Mouse (Mus musculus): ENCODE data around the gene Fam71a.

DNA sequence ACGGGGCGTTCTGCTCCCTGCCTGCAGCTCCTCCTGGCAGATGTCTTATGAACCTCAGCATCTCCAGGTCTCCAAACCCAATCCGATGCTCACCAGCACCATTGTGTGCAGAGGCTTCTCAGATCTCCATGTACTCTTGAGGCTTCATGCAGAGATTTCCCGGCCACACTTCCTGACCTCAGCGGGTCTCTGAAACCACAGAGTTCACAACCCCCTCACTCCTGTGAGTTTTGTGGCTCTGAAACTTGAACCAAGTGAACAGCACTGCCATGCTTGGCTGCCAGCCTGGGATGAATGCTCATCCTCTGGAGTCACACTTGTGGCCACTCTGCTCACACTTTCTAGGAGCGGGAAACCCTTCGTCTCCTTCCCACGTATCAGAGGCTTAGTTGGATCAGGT lies 23.6 kb downstream of the Fam71a start:
- no peak for TF ChIP-seq CTCF (IDR thresholded peaks at IDR 0.05; ENCODE audit: insufficient read depth, low read length)
- no peak for TF ChIP-seq POLR2A (IDR thresholded peaks at IDR 0.05; ENCODE audit: borderline replicate concordance, extremely low read depth, low read depth, low read length)

Data from lung, adult 2 months (tissue).